Mouse (Mus musculus): ENCODE measurements around the gene Tmem41b.

The Tmem41b gene

GRCm38 (mm10) chr7:109924965-109925364, 61.8 kb downstream of the Tmem41b start:
- DNase-seq (ENCODE audit: low read depth) = no peak

- no peak for DNase-seq (ENCODE audit: low read depth)
Measured at GRCm38 (mm10) chr7:109922889-109923288, 63.8 kb downstream of the Tmem41b start.

All from NIH3T3 (cell line).